Mouse (Mus musculus): ENCODE results near the gene Gm28043. TPM values are rescaled to one million over a fixed set of nuclear protein-coding genes. Genes with fewer than 3 reads are reported as not detected.
"Not testable (repeated sequence)": the region's sequence is repeated elsewhere in the genome, so short reads cannot be mapped to it uniquely, and the experiment has no call there.

Gm28043 gene
- polyA plus RNA-seq, 1 experiment = 3.2 TPM

- H3K4me1 ChIP-seq (ENCODE audit: control insufficient read depth, insufficient read depth, low read length) = peaks cover 41% of the 10 kb centered on the region
- WGBS = 86% methylated on average over 5 of the region's 5 CpGs
- no peak overlapping the region for H3K4me3 ChIP-seq (replicated peaks; ENCODE audit: insufficient read depth, low read depth, low read length)
- no peaks in the 10 kb centered on the region for H3K27me3 ChIP-seq (ENCODE audit: control insufficient read depth, insufficient read depth, low read length)
- TF ChIP-seq POLR2A (IDR thresholded peaks at IDR 0.05; ENCODE audit: borderline replicate concordance, insufficient read depth, low read length) (no peak), CTCF (IDR thresholded peaks at IDR 0.05; ENCODE audit: borderline replicate concordance, insufficient read depth, low read depth, low read length) (no peak)
- no peak for DNase-seq
- no peak overlapping the region for H3K27ac ChIP-seq (ENCODE audit: insufficient read depth, low read length)
Measured at GRCm38 (mm10) chr17:29708783-29709182, 94.1 kb downstream of the Gm28043 start.

- peaks cover 39% of the 10 kb centered on the region for H3K4me1 ChIP-seq (ENCODE audit: control insufficient read depth, insufficient read depth, low read length)
- TF ChIP-seq POLR2A (IDR thresholded peaks at IDR 0.05; ENCODE audit: borderline replicate concordance, insufficient read depth, low read length) = no peak
- H3K27me3 ChIP-seq (ENCODE audit: control insufficient read depth, insufficient read depth, low read length) = no peaks in the 10 kb centered on the region
- H3K4me3 ChIP-seq (replicated peaks; ENCODE audit: insufficient read depth, low read depth, low read length) = no peak overlapping the region
- DNase-seq = peak; percentile 45 to 51
- WGBS = 34% methylated on average over 11 of the region's 11 CpGs
- no peak overlapping the region; the same call in 1 of the 2 replicates for H3K27ac ChIP-seq (ENCODE audit: insufficient read depth, low read length)
Measured at GRCm38 (mm10) chr17:29710562-29711044, 95.9 kb downstream of the Gm28043 start.

- WGBS = 21% methylated on average over 19 of the region's 19 CpGs
- DNase-seq = peak; percentile 90 to 91
- Histone ChIP-seq H3K4me1 (ENCODE audit: control insufficient read depth, insufficient read depth, low read length) (peaks cover 39% of the 10 kb centered on the region), H3K4me3 (replicated peaks; ENCODE audit: insufficient read depth, low read depth, low read length) (no peak overlapping the region), H3K27me3 (ENCODE audit: control insufficient read depth, insufficient read depth, low read length) (no peaks in the 10 kb centered on the region), H3K27ac (ENCODE audit: insufficient read depth, low read length) (peak overlapping the region; percentile 4; the same call in 1 of the 2 replicates)
- TF ChIP-seq POLR2A (IDR thresholded peaks at IDR 0.05; ENCODE audit: borderline replicate concordance, insufficient read depth, low read length) (no peak), CTCF (IDR thresholded peaks at IDR 0.05; ENCODE audit: borderline replicate concordance, insufficient read depth, low read depth, low read length) (no peak)
Measured at GRCm38 (mm10) chr17:29711076-29711744, 96.5 kb downstream of the Gm28043 start.

GRCm38 (mm10) chr17:29711745-29712431, 97.2 kb downstream of the Gm28043 start:
- 39% methylated on average over 8 of the region's 8 CpGs for WGBS
- Histone ChIP-seq H3K27me3 (ENCODE audit: control insufficient read depth, insufficient read depth, low read length) (no peaks in the 10 kb centered on the region), H3K4me3 (replicated peaks; ENCODE audit: insufficient read depth, low read depth, low read length) (no peak overlapping the region), H3K4me1 (ENCODE audit: control insufficient read depth, insufficient read depth, low read length) (peaks cover 38% of the 10 kb centered on the region), H3K27ac (ENCODE audit: insufficient read depth, low read length) (no peak overlapping the region)
- no peak for DNase-seq
- TF ChIP-seq POLR2A (IDR thresholded peaks at IDR 0.05; ENCODE audit: borderline replicate concordance, insufficient read depth, low read length) (no peak), CTCF (IDR thresholded peaks at IDR 0.05; ENCODE audit: borderline replicate concordance, insufficient read depth, low read depth, low read length) (no peak)

GRCm38 (mm10) chr17:29712565-29712964, 97.9 kb downstream of the Gm28043 start:
- 42% methylated on average over 7 of the region's 7 CpGs for WGBS
- Histone ChIP-seq H3K4me1 (ENCODE audit: control insufficient read depth, insufficient read depth, low read length) (peaks cover 36% of the 10 kb centered on the region), H3K4me3 (replicated peaks; ENCODE audit: insufficient read depth, low read depth, low read length) (no peak overlapping the region), H3K27me3 (ENCODE audit: control insufficient read depth, insufficient read depth, low read length) (no peaks in the 10 kb centered on the region), H3K27ac (ENCODE audit: insufficient read depth, low read length) (no peak overlapping the region)
- peak; percentile 52 to 55 for DNase-seq
- no peak for TF ChIP-seq CTCF (IDR thresholded peaks at IDR 0.05; ENCODE audit: borderline replicate concordance, insufficient read depth, low read depth, low read length)
- no peak for TF ChIP-seq POLR2A (IDR thresholded peaks at IDR 0.05; ENCODE audit: borderline replicate concordance, insufficient read depth, low read length)

- H3K27me3 ChIP-seq (ENCODE audit: control insufficient read depth, insufficient read depth, low read length); H3K27ac ChIP-seq (ENCODE audit: insufficient read depth, low read length); H3K4me3 ChIP-seq (replicated peaks; ENCODE audit: insufficient read depth, low read depth, low read length); DNase-seq: not testable (repeated sequence)
- 99% methylated on average over 4 of the region's 4 CpGs for WGBS
- peaks cover 33% of the 10 kb centered on the region for H3K4me1 ChIP-seq (ENCODE audit: control insufficient read depth, insufficient read depth, low read length)
Measured at GRCm38 (mm10) chr17:29713734-29714133, 99.1 kb downstream of the Gm28043 start.

GRCm38 (mm10) chr17:29716732-29717445, 102.2 kb downstream of the Gm28043 start, which contains the start of gene Ccdc167:
Gene Ccdc167, minus strand, starts transcription at chr17:29717044.
- Histone ChIP-seq H3K27me3 (ENCODE audit: control insufficient read depth, insufficient read depth, low read length) (no peaks in the 10 kb centered on the region), H3K4me1 (ENCODE audit: control insufficient read depth, insufficient read depth, low read length) (peaks cover 19% of the 10 kb centered on the region), H3K27ac (ENCODE audit: insufficient read depth, low read length) (peak within 1 kb of the TSS; percentile 53), H3K4me3 (replicated peaks; ENCODE audit: insufficient read depth, low read depth, low read length) (peak within 1 kb of the TSS; percentile 87)
- TF ChIP-seq CTCF (IDR thresholded peaks at IDR 0.05; ENCODE audit: borderline replicate concordance, insufficient read depth, low read depth, low read length) = no peak
- TF ChIP-seq POLR2A (IDR thresholded peaks at IDR 0.05; ENCODE audit: borderline replicate concordance, insufficient read depth, low read length) = peak; percentile 29; the same call in 1 of the 2 replicates
- peak; percentile 95 to 99 for DNase-seq
- WGBS = 3% methylated on average over 41 of the region's 41 CpGs
